Mouse (Mus musculus): ENCODE data around the gene Inca1. TPM values are rescaled to one million over a fixed set of nuclear protein-coding genes. Genes with fewer than 3 reads are reported as not detected.

Gene Inca1
- total and polyA plus RNA-seq, 3 experiments, result 0.35 to 2.2 TPM; not detected in 1

DNA sequence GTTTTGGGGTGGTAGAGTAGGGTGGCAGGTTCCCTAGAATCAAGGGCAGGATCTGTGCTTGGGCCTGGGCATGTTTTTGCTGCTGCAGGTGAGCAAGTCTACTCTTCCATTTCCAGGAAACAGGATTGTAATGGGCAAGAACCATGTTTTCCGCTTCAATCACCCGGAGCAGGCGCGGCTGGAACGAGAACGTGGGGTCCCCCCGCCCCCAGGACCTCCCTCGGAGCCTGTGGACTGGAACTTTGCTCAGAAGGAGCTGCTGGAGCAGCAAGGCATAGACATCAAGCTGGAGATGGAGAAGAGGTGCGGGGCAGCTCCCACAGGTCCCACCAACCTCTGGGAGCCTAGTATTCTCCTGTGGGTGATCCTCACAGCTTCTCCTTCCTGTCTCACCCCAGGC lies 24.8 kb upstream of the Inca1 start:
- H3K4me1 ChIP-seq (ENCODE audit: control insufficient read depth in 1 of 2, insufficient read depth in 2 of 2, low read length in 2 of 2), result peaks cover 0 to 3% of the 10 kb centered on the region in 2 experiments; a peak in 1 of 4 replicates
- no peak for TF ChIP-seq NRF1 (IDR thresholded peaks at IDR 0.05; ENCODE audit: insufficient read depth, low read depth, low read length, poor library complexity, severe bottlenecking)
- TF ChIP-seq GATA1 (IDR thresholded peaks at IDR 0.05; ENCODE audit: low read depth, low read length), result no peak
- no peak for TF ChIP-seq ZKSCAN1 (IDR thresholded peaks at IDR 0.05; ENCODE audit: low read depth, low read length)
- no peak for TF ChIP-seq E2F4 (IDR thresholded peaks at IDR 0.05; ENCODE audit: borderline replicate concordance, low read depth, low read length)
- TF ChIP-seq ELF1 (IDR thresholded peaks at IDR 0.05; ENCODE audit: low read depth, low read length), result no peak
- no peak for TF ChIP-seq TAL1 (IDR thresholded peaks at IDR 0.05; ENCODE audit: low read length)
- no peak for TF ChIP-seq ZNF384 (IDR thresholded peaks at IDR 0.05; ENCODE audit: low read depth, low read length)
- TF ChIP-seq MYC (IDR thresholded peaks at IDR 0.05; ENCODE audit: low read depth, low read length), result no peak
- TF ChIP-seq HCFC1 (IDR thresholded peaks at IDR 0.05; ENCODE audit: low read depth, low read length), result no peak
- no peak for TF ChIP-seq RCOR1 (IDR thresholded peaks at IDR 0.05; ENCODE audit: low read depth, low read length)
- no peak for TF ChIP-seq CHD2 (IDR thresholded peaks at IDR 0.05; ENCODE audit: low read length)
- TF ChIP-seq TCF12 (IDR thresholded peaks at IDR 0.05; ENCODE audit: low read depth, low read length), result no peak
- no peak for TF ChIP-seq SIN3A (IDR thresholded peaks at IDR 0.05; ENCODE audit: low read length)
- TF ChIP-seq GABPA (IDR thresholded peaks at IDR 0.05; ENCODE audit: low read depth, low read length), result no peak
- TF ChIP-seq UBTF (IDR thresholded peaks at IDR 0.05; ENCODE audit: borderline replicate concordance, insufficient read depth, low read depth, low read length), result no peak
- H3K27me3 ChIP-seq (ENCODE audit: control insufficient read depth in 1 of 2, insufficient read depth in 2 of 2, low read length in 2 of 2), result no peaks in the 10 kb centered on the region
- H3K9me3 ChIP-seq (replicated peaks; ENCODE audit: insufficient read depth, low read length), result no peaks in the 10 kb centered on the region
- no peak overlapping the region for H3K27ac ChIP-seq (ENCODE audit: control insufficient read depth, low read depth, low read length)
- no peak overlapping the region for H3K4me3 ChIP-seq (ENCODE audit: control insufficient read depth in 1 of 2, insufficient read depth in 1 of 2, low read depth in 2 of 2, low read length in 2 of 2)
- H3K79me2 ChIP-seq (ENCODE audit: control insufficient read depth, insufficient read depth, low read length, poor library complexity), result no peaks in the 10 kb centered on the region
- DNase-seq (ENCODE audit: low read depth, low spot score), result no peak
- no peak overlapping the region for H3K9ac ChIP-seq (ENCODE audit: control insufficient read depth, low read depth, low read length, poor library complexity, severe bottlenecking)
- peaks cover 0 to 2% of the 10 kb centered on the region in 2 experiments; a peak in 1 of 4 replicates for H3K36me3 ChIP-seq (ENCODE audit: control insufficient read depth in 1 of 2, insufficient read depth in 2 of 2, low read length in 2 of 2)

DNA sequence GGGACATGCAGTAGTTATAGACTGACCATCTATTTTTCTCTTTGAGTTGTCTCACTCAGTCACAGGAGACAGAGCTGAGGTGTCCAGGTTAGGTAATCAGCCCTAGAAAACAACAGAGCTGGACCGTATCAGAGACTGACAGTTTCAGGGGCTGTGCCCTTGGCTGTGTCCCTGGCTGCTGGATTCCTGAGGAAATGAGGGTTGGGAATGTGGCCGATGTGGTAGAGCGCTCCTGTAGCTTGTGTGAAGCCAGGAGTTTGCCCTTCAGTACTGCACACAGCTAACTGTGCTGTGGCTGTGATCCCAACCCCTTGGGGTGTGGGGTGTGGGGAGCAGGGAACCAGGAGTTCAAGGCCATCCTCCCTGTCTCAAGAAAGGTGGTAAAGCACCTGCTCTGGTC lies 21.1 kb upstream of the Inca1 start:
- Histone ChIP-seq H3K9ac (ENCODE audit: control insufficient read depth, low read depth, low read length, poor library complexity, severe bottlenecking) (no peak overlapping the region), H3K9me3 (replicated peaks; ENCODE audit: insufficient read depth, low read length) (no peaks in the 10 kb centered on the region), H3K36me3 (ENCODE audit: control insufficient read depth in 1 of 2, insufficient read depth in 2 of 2, low read length in 2 of 2) (peaks cover 0 to 2% of the 10 kb centered on the region in 2 experiments; a peak in 1 of 4 replicates), H3K4me1 (ENCODE audit: control insufficient read depth in 1 of 2, insufficient read depth in 2 of 2, low read length in 2 of 2) (peaks cover 0 to 3% of the 10 kb centered on the region in 2 experiments; a peak in 1 of 4 replicates), H3K27ac (ENCODE audit: control insufficient read depth, low read depth, low read length) (no peak overlapping the region), H3K27me3 (ENCODE audit: control insufficient read depth in 1 of 2, insufficient read depth in 2 of 2, low read length in 2 of 2) (no peaks in the 10 kb centered on the region), H3K79me2 (ENCODE audit: control insufficient read depth, insufficient read depth, low read length, poor library complexity) (no peaks in the 10 kb centered on the region), H3K4me3 (ENCODE audit: control insufficient read depth in 1 of 2, insufficient read depth in 1 of 2, low read depth in 2 of 2, low read length in 2 of 2) (no peak overlapping the region)
- no peak for DNase-seq (ENCODE audit: low read depth, low spot score)
- no peak for TF ChIP-seq SMC3 (IDR thresholded peaks at IDR 0.05; ENCODE audit: low read depth, low read length)

Measured in MEL (cell line).